Mouse (Mus musculus): ENCODE measurements around the gene Prkch. TPM values are rescaled to one million over a fixed set of nuclear protein-coding genes. Genes with fewer than 3 reads are reported as not detected.

Gene Prkch
- polyA plus RNA-seq, 1 experiment from 2014 or later: 9.0 TPM

DNA sequence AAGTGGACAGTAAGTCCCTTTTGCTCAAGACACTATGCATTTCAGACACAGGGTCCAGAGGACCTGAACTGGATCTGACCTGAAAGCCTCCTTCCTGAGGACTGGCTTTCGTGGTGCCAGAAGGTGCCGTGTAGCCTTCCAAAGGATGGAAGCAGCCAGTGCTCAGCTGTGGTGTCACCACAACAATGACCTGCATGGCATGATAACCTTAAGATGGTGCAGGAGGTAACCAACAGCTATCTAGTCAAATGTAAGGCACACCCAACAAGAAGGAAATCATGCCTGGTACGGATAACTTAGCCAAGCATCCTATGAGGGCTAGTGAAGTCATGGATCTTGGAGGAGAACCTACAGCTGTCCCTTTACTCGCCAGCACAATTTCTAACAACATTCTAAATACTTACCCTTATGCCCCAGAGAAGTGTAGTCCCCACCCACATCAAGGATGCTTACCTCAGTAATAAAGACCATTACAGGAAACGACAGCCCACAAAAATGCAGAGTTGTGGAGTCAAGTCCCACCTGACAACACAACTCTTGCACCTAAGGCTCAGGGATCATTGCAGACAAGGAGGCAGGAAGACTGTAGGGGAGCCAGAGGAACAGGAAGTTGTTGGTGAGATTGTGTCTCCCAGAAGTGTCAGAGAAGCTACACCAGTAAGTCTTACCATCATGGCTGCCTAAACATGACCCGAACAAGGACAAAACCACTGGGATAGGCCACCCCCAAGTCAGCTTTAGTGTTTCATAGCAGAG, 40.9 kb downstream of the Prkch start:
- 88% methylated on average over 6 of the region's 6 CpGs for WGBS
- no peak for ATAC-seq (ENCODE audit: low FRiP score, low read depth)

DNA sequence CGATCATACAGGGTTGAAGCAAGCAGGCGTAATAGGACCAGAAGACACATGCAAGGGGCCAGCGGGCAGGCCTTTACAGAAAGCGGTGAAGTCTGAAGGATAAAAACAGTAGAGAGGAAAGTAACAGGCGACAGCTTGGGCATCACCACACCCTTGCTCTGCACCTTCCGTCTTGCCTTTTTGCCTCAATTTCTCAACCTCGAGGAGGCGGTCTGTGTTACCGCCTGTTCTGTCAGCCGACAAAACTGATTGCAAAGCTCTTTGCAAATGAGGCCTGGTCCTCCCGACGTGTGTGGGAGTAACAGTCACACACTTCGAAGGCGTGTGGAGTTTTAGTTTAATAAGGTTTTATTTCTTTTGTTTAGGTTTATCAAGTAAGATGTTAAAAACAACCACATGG, 43.3 kb downstream of the Prkch start:
- Histone ChIP-seq H3K4me1 (peaks cover 8% of the 10 kb centered on the region), H3K27me3 (no peaks in the 10 kb centered on the region), H3K9ac (no peak overlapping the region), H3K36me3 (no peaks in the 10 kb centered on the region), H3K9me3 (no peaks in the 10 kb centered on the region), H3K4me3 (no peak overlapping the region), H3K4me2 (replicated peaks) (no peak overlapping the region), H3K27ac (no peak overlapping the region)
- ATAC-seq (ENCODE audit: low FRiP score, low read depth): no peak
- WGBS: 86% methylated on average over 14 of the region's 14 CpGs

More for the DNA sequence above, 40.9 kb downstream of the Prkch start:
- Histone ChIP-seq H3K4me2 (replicated peaks) (no peak overlapping the region), H3K9ac (no peak overlapping the region), H3K27me3 (no peaks in the 10 kb centered on the region), H3K4me1 (no peaks in the 10 kb centered on the region), H3K36me3 (no peaks in the 10 kb centered on the region), H3K9me3 (no peaks in the 10 kb centered on the region), H3K27ac (no peak overlapping the region), H3K4me3 (no peak overlapping the region)

GRCm38 (mm10) chr12:73630596-73630995, 46.0 kb downstream of the Prkch start:
- Histone ChIP-seq H3K4me1 (peaks cover 11% of the 10 kb centered on the region), H3K27ac (no peak overlapping the region), H3K27me3 (no peaks in the 10 kb centered on the region), H3K36me3 (no peaks in the 10 kb centered on the region), H3K4me3 (no peak overlapping the region), H3K9me3 (no peaks in the 10 kb centered on the region), H3K4me2 (replicated peaks) (no peak overlapping the region), H3K9ac (no peak overlapping the region)
- WGBS: 54% methylated on average over 11 of the region's 11 CpGs
- no peak for ATAC-seq (ENCODE audit: low FRiP score, low read depth)

DNA sequence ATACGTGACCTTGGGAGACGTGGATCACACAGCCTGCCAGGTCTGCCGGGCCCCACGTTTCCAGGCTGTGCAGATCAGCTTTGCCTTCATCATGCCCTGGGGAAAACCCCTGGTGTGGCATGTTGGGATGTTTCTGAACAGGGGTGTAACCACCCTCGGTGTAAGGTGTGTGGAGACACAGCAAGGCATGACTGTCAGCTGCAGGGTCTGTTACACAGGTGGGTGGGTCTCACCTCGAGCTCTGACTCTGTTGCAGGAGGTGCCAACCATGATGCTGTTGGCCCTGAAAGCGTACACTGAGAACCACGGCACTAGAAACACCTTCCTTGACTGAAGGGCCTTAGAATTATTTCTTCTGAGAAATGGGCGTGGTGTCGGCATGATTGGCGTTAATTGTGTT, 46.6 kb downstream of the Prkch start:
- Histone ChIP-seq H3K27ac (no peak overlapping the region), H3K4me1 (peaks cover 11% of the 10 kb centered on the region), H3K9ac (no peak overlapping the region), H3K36me3 (no peaks in the 10 kb centered on the region), H3K27me3 (no peaks in the 10 kb centered on the region), H3K9me3 (no peaks in the 10 kb centered on the region), H3K4me3 (no peak overlapping the region), H3K4me2 (replicated peaks) (no peak overlapping the region)
- WGBS: 58% methylated on average over 11 of the region's 11 CpGs
- ATAC-seq (ENCODE audit: low FRiP score, low read depth): no peak

DNA sequence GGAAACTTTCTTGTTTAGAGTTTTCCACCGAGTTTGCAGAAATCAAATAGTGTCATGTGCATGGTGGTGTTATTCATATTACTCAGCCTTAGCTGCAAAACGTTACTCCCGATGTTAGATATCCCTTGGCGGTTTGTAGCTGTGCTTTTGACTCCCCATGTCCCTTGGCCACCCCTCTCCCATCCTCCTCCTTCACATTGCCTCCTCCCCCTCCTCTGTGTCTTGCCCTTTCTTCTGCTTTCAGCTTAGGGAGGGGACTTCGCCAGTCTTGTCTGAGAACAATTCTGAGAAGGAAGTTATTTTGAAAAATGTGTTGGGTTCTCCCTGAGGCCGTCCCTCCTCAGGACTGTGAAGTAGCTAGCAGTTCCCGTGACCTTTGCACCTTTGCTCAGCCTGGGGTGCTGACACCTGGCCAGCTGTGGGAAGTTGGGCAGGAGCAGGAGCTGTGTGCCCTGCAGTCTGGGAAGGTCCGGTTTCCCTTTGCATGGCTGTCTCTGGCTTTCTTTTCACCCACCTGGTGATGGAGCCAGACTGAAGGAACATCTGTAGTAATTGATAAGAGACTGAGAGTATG, 48.2 kb downstream of the Prkch start:
- no peaks in the 10 kb centered on the region for H3K36me3 ChIP-seq
- no peaks in the 10 kb centered on the region for H3K9me3 ChIP-seq
- no peak for ATAC-seq (ENCODE audit: low FRiP score, low read depth)
- H3K4me3 ChIP-seq: no peak overlapping the region
- no peaks in the 10 kb centered on the region for H3K27me3 ChIP-seq
- WGBS: 19% methylated on average over 8 of the region's 8 CpGs
- H3K9ac ChIP-seq: no peak overlapping the region
- no peak overlapping the region for H3K27ac ChIP-seq
- no peak overlapping the region for H3K4me2 ChIP-seq (replicated peaks)
- peaks cover 11% of the 10 kb centered on the region for H3K4me1 ChIP-seq

DNA sequence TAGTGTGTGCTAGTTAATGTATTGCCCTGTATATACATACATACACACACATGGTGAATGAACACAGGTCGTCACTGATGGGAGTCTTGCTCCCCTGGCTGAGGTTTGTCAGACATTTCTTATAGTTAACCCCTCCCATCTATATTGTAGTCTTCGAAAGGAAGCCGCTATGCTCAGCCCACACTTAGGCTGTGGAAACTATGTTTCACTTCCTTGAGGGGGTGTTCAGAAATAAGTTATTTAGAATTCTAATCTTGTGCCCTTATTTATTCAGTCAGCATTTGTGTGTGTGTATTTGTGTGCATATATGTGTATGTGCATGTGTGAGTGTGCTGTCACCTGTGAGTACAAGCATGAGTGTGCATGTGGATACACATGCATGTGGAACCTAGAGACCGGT, 49.1 kb downstream of the Prkch start:
- ATAC-seq (ENCODE audit: low FRiP score, low read depth): no peak

GRCm38 (mm10) chr12:73639571-73639970, 55.0 kb downstream of the Prkch start:
- H3K9ac ChIP-seq: no peak overlapping the region
- no peaks in the 10 kb centered on the region for H3K27me3 ChIP-seq
- no peak overlapping the region for H3K4me2 ChIP-seq (replicated peaks)
- ATAC-seq (ENCODE audit: low FRiP score, low read depth): no peak
- no peaks in the 10 kb centered on the region for H3K36me3 ChIP-seq
- 64% methylated on average over 2 of the region's 2 CpGs for WGBS
- H3K4me1 ChIP-seq: no peaks in the 10 kb centered on the region
- no peaks in the 10 kb centered on the region for H3K9me3 ChIP-seq
- no peak overlapping the region for H3K27ac ChIP-seq
- H3K4me3 ChIP-seq: no peak overlapping the region

More for the DNA sequence above, 49.1 kb downstream of the Prkch start:
- Histone ChIP-seq H3K27me3 (no peaks in the 10 kb centered on the region), H3K4me2 (replicated peaks) (no peak overlapping the region), H3K36me3 (no peaks in the 10 kb centered on the region), H3K27ac (no peak overlapping the region), H3K9ac (no peak overlapping the region), H3K9me3 (no peaks in the 10 kb centered on the region), H3K4me3 (no peak overlapping the region), H3K4me1 (peaks cover 11% of the 10 kb centered on the region)
- WGBS: 86% methylated on average over 4 of the region's 4 CpGs

DNA sequence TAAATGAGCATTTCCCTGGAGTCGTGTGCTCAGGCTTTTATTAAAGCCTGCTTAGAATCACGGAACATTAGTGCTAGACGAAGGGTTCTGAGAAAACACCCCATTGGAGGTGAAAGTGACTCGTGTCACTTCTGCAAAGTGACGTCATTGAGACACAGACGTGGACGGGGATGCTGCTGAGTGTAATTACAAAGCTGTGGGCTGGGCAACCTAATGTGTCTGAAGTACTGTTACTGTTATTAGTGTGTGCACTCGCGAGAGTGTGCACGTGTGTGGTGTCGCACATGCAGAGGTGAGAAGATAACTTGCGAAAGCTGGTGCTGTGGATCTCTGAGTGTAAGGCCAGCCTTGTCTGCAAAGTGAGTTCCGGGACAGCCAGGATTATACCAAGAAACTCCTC, 56.6 kb downstream of the Prkch start:
- Histone ChIP-seq H3K27me3 (no peaks in the 10 kb centered on the region), H3K4me2 (replicated peaks) (no peak overlapping the region), H3K9me3 (no peaks in the 10 kb centered on the region), H3K9ac (no peak overlapping the region), H3K4me3 (no peak overlapping the region), H3K4me1 (no peaks in the 10 kb centered on the region), H3K36me3 (no peaks in the 10 kb centered on the region), H3K27ac (no peak overlapping the region)
- 62% methylated on average over 13 of the region's 13 CpGs for WGBS
- ATAC-seq (ENCODE audit: low FRiP score, low read depth): no peak

- Histone ChIP-seq H3K4me2 (replicated peaks) (no peak overlapping the region), H3K27me3 (no peaks in the 10 kb centered on the region), H3K9ac (no peak overlapping the region), H3K4me3 (no peak overlapping the region), H3K9me3 (no peaks in the 10 kb centered on the region), H3K27ac (no peak overlapping the region), H3K36me3 (no peaks in the 10 kb centered on the region), H3K4me1 (no peaks in the 10 kb centered on the region)
- WGBS: 79% methylated on average over 6 of the region's 6 CpGs
- no peak for ATAC-seq (ENCODE audit: low FRiP score, low read depth)
Observed at GRCm38 (mm10) chr12:73645216-73645615, 60.6 kb downstream of the Prkch start.

GRCm38 (mm10) chr12:73647686-73648085, 63.1 kb downstream of the Prkch start:
- WGBS: 90% methylated on average over 2 of the region's 2 CpGs
- Histone ChIP-seq H3K4me3 (no peak overlapping the region), H3K9ac (no peak overlapping the region), H3K4me1 (no peaks in the 10 kb centered on the region), H3K4me2 (replicated peaks) (no peak overlapping the region), H3K36me3 (no peaks in the 10 kb centered on the region), H3K27ac (no peak overlapping the region), H3K27me3 (no peaks in the 10 kb centered on the region), H3K9me3 (no peaks in the 10 kb centered on the region)
- ATAC-seq (ENCODE audit: low FRiP score, low read depth): no peak

DNA sequence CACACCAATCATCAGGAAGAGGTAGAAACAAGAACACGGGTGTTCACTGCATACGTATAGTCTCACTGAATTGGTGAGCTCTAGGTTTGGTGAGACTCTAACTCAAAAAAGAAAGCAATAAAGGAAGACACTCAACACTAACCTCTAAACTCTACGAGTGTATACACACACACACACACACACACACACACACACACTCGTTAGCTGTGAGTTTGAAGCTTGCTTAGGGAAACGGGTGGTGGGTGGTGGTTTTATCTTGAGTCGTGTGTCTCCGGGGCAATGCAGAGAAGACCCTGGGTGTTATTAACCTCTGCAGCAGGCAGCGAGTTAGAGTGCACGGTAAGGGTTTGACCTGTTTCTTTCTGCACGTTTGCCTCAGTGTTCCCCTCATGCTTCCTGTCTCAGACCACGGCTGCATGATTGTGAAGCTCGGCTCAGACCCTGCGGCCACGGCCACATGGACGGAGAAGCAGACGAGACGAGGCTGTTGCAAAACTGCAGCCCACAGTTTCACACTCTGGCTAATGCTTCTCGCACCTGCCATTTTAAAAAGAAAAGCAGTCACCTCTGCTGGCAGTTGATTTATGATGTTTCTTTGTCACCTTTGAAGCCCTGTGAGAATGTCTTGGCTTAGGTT, 72.1 kb downstream of the Prkch start:
- no peak overlapping the region for H3K27ac ChIP-seq
- no peak overlapping the region for H3K9ac ChIP-seq
- H3K27me3 ChIP-seq: no peaks in the 10 kb centered on the region
- ATAC-seq (ENCODE audit: low FRiP score, low read depth): no peak
- no peak overlapping the region for H3K4me3 ChIP-seq
- no peaks in the 10 kb centered on the region for H3K9me3 ChIP-seq
- WGBS: 47% methylated on average over 18 of the region's 18 CpGs
- H3K4me1 ChIP-seq: no peaks in the 10 kb centered on the region
- H3K4me2 ChIP-seq (replicated peaks): no peak overlapping the region
- H3K36me3 ChIP-seq: no peaks in the 10 kb centered on the region

DNA sequence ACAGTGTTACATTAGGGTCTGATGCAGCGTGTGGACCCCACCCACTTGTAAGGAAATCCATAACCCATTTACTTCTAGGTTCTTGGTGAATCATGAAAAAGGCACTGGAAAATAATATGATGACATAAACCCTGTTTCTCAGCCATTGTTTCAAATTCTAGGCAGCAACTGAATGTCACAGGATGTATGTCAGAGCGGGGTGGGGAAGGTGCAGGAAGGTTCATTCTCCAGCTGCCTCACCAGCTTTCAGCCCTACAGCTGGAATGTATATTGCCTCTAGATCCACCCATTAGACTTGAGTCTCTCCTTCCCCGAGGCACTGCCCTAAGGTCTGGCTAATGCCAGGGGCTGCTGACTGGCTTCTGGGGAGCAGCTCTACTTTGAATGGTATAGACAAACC, 78.8 kb downstream of the Prkch start:
- 63% methylated on average over 3 of the region's 3 CpGs for WGBS
- no peak for ATAC-seq (ENCODE audit: low FRiP score, low read depth)
- no peak overlapping the region for H3K9ac ChIP-seq
- H3K4me1 ChIP-seq: no peaks in the 10 kb centered on the region
- no peak overlapping the region for H3K27ac ChIP-seq
- no peaks in the 10 kb centered on the region for H3K27me3 ChIP-seq
- H3K9me3 ChIP-seq: no peaks in the 10 kb centered on the region
- no peaks in the 10 kb centered on the region for H3K36me3 ChIP-seq
- no peak overlapping the region for H3K4me3 ChIP-seq
- no peak overlapping the region for H3K4me2 ChIP-seq (replicated peaks)
